ENCODE assay signal across 17 mouse cellular contexts in the genomic region with DNA sequence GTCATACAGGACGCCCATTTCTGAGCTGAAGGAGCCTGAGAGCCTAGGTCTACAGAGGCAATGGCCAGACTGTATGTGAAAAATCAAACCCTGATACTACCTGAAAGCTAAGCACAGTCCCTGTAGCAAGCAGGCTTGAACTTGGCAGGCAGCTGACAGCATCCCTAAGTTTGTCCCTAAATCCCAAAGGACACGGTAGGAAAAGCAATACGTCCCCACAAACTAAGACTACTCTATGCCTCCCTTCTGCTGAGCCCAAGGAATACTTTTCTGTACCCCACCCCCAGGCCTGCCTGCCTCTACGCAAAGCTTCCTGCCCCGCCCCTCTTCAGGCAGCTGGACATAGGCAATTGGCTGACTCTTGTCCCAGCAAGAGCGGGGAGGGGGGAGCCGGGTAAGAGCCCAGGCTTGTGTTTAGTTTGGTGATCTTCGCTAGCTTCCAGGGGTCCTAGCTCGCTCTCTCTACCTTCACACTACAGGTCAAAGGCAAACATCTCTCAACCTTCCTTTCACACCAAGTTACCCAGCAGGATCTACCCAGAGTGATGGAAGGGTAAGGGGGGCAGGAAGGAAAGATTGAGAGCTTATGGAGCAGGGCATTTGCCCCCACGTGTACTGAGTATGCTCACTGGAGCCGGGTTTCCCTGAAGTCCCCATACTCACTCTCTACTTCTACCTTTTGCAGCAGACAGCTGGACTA. TPM values are rescaled to one million over a fixed set of nuclear protein-coding genes. Genes with fewer than 3 reads are reported as not detected.
DNase-seq lines count a peak whose midpoint lies in the region; ATAC-seq lines count a peak whose summit lies in the region.
"Had no signal": no experiment of that assay in that cellular context is flagged by ENCODE, and none has a peak within 500 bp of the region (broad histone marks: within the 10 kb centered on the region; RNA-seq: fewer than 3 reads in every experiment).

No protein-coding gene starts in this region.

- no peak overlapping the region for H3K9ac ChIP-seq in limb, embryonic 11.5 days (ENCODE audit: low read length)
- no peak overlapping the region for H3K9ac ChIP-seq in kidney, embryonic 14.5 days (ENCODE audit: low read depth, low read length)
- H3K9ac ChIP-seq: heart, embryonic 12.5 days; limb, embryonic 13.5 days; lung, embryonic 15.5 days; midbrain, embryonic 13.5 days had no signal

- H3K27me3 ChIP-seq in limb, embryonic 11.5 days (ENCODE audit: control insufficient read depth, insufficient read depth, low read length) = peaks cover 46% of the 10 kb centered on the region
- H3K27me3 ChIP-seq in kidney, embryonic 14.5 days (ENCODE audit: control insufficient read depth, insufficient read depth, low read length) = peaks cover 59% of the 10 kb centered on the region

- no peak for ATAC-seq in limb, embryonic 11.5 days (ENCODE audit: insufficient number of reproducible peaks, low FRiP score, low TSS enrichment, low read depth)
- ATAC-seq in kidney, embryonic 14.5 days (ENCODE audit: low FRiP score, low TSS enrichment) = no peak
- ATAC-seq: midbrain, embryonic 13.5 days had no signal

- H3K4me2 ChIP-seq in limb, embryonic 11.5 days (ENCODE audit: low read depth, severe bottlenecking) = peak overlapping the region; percentile 3; the same call in 1 of the 2 replicates
- H3K4me2 ChIP-seq in kidney, embryonic 14.5 days (replicated peaks; ENCODE audit: low read depth, low read length) = no peak overlapping the region
- H3K4me2 ChIP-seq: lung, embryonic 15.5 days; midbrain, embryonic 13.5 days had no signal

- H3K4me3 ChIP-seq in limb, embryonic 11.5 days (ENCODE audit: low read depth, low read length) = no peak overlapping the region
- H3K4me3 ChIP-seq in kidney, embryonic 14.5 days (ENCODE audit: low read length) = no peak overlapping the region
- H3K4me3 ChIP-seq: heart, embryonic 12.5 days; lung, embryonic 15.5 days; midbrain, embryonic 13.5 days had no signal

- no peaks in the 10 kb centered on the region for H3K9me3 ChIP-seq in limb, embryonic 11.5 days (ENCODE audit: control insufficient read depth, low read length)
- H3K9me3 ChIP-seq in kidney, embryonic 14.5 days (ENCODE audit: control insufficient read depth, low read length) = no peaks in the 10 kb centered on the region
- H3K9me3 ChIP-seq: limb, embryonic 13.5 days; lung, embryonic 15.5 days; midbrain, embryonic 13.5 days had no signal

- peaks cover 12% of the 10 kb centered on the region for H3K4me1 ChIP-seq in limb, embryonic 11.5 days (ENCODE audit: control insufficient read depth, insufficient read depth, low read length)
- 0 out of 2 replicates have a peak, but pooled peaks cover 12% of the 10 kb centered on the region for H3K4me1 ChIP-seq in kidney, embryonic 14.5 days (ENCODE audit: control insufficient read depth, insufficient read depth, low read length)

- no peaks in the 10 kb centered on the region for H3K36me3 ChIP-seq in limb, embryonic 11.5 days (ENCODE audit: control insufficient read depth, insufficient read depth, low read length)
- H3K36me3 ChIP-seq in kidney, embryonic 14.5 days (ENCODE audit: control insufficient read depth, insufficient read depth, low read length) = no peaks in the 10 kb centered on the region
- H3K36me3 ChIP-seq: heart, embryonic 12.5 days; limb, embryonic 13.5 days; lung, embryonic 15.5 days; midbrain, embryonic 13.5 days had no signal

- no peak overlapping the region for H3K27ac ChIP-seq in limb, embryonic 11.5 days (replicated peaks; ENCODE audit: low read depth, low read length)
- no peak overlapping the region for H3K27ac ChIP-seq in kidney, embryonic 14.5 days (ENCODE audit: low read depth, low read length)
- H3K27ac ChIP-seq: limb, embryonic 13.5 days; lung, embryonic 15.5 days; midbrain, embryonic 13.5 days had no signal

- peak; percentile 38 for DNase-seq in kidney, postnatal 10 days
- DNase-seq in kidney, postnatal 36 days = no peak
- DNase-seq in ES-CJ7 (ENCODE audit: low read depth, low spot score) (peak; percentile 22), ZHBTc4 (ENCODE audit: low read depth, low spot score) (peak; percentile 37)
- DNase-seq in limb, embryonic 11.5 days (ENCODE audit: low spot score) = peak; percentile 60
- no peak for DNase-seq in cerebellum, adult 8-10 months
- DNase-seq in spleen, postnatal 14 days (ENCODE audit: low spot score in 2 of 2) = no peak
- DNase-seq: cerebellum, adult 18-20 months; kidney, adult 11 months; thymus, postnatal 25 days had no signal

- WGBS in limb, embryonic 11.5 days = 8% methylated on average over 11 of the region's 11 CpGs
- 14% methylated on average over 11 of the region's 11 CpGs for WGBS in kidney, embryonic 14.5 days

RNA-seq across cellular contexts. Expression of gene Rprml, which starts 1.3 kb away (rescaled TPM):
- polyA plus RNA-seq in limb, embryonic 11.5 days (2014; fragmentation: Nextera tagmentation; extraction: Ambion mirVana) = not detected in 2 replicates
- not detected in 2 replicates for polyA plus RNA-seq in kidney, embryonic 14.5 days (2014; fragmentation: Nextera tagmentation; extraction: Ambion mirVana)
- polyA plus RNA-seq: lung, embryonic 15.5 days had no signal

RNA-seq across cellular contexts. Expression of gene Lyzl6, which starts 9.4 kb away (rescaled TPM):
- polyA plus RNA-seq in limb, embryonic 11.5 days (2014; fragmentation: Nextera tagmentation; extraction: Ambion mirVana) = not detected in 2 replicates
- not detected in 2 replicates for polyA plus RNA-seq in kidney, embryonic 14.5 days (2014; fragmentation: Nextera tagmentation; extraction: Ambion mirVana)
- polyA plus RNA-seq: brain, embryonic 14.5 days; cortical plate, adult 2 months; heart, embryonic 12.5 days; limb, embryonic 13.5 days; lung, embryonic 15.5 days; midbrain, embryonic 13.5 days had no signal

RNA-seq across cellular contexts. Expression of gene Gm884, which starts 27.1 kb away (rescaled TPM):
- not detected in 2 replicates for polyA plus RNA-seq in limb, embryonic 11.5 days (2014; fragmentation: Nextera tagmentation; extraction: Ambion mirVana)
- not detected in 2 replicates for polyA plus RNA-seq in kidney, embryonic 14.5 days (2014; fragmentation: Nextera tagmentation; extraction: Ambion mirVana)
- polyA plus RNA-seq: brain, embryonic 14.5 days; cortical plate, adult 2 months; heart, embryonic 12.5 days; limb, embryonic 13.5 days; lung, embryonic 15.5 days; midbrain, embryonic 13.5 days had no signal

RNA-seq across cellular contexts. Expression of gene Gosr2, which starts 49.6 kb away (rescaled TPM):
- 83.2 and 86.7 TPM in 2 replicates for polyA plus RNA-seq in limb, embryonic 11.5 days (2014; fragmentation: Nextera tagmentation; extraction: Ambion mirVana)
- 46.7 and 82.7 TPM in 2 replicates for polyA plus RNA-seq in kidney, embryonic 14.5 days (2014; fragmentation: Nextera tagmentation; extraction: Ambion mirVana)

Comparison
In these comparisons a context has a peak if more than half of its experiments do, and no peak if none do; other contexts are left out.
1. DNase-seq: peak in kidney, postnatal 10 days (single experiment), ES-CJ7 (single experiment), ZHBTc4 (single experiment) and limb, embryonic 11.5 days (single experiment); none in kidney, postnatal 36 days (0 of 2), cerebellum, adult 8-10 months (single experiment) and spleen, postnatal 14 days (0 of 2).